Mouse (Mus musculus) neural tube, embryonic 14.5 days (tissue): Measurements from ENCODE around the gene Grm1. TPM values are rescaled to one million over a fixed set of nuclear protein-coding genes. Genes with fewer than 3 reads are reported as not detected.

Experiments used
- ATAC-seq: fragments of 200-750 bp; cut with Nextera tagmentation; 2 replicates; pipeline ENCODE4 v1.8.0; 2017; ENCODE audit warnings: low read depth, mild to moderate bottlenecking, moderate TSS enrichment, moderate library complexity
- H3K27ac ChIP-seq: fragments of 300-500 bp; sonication (generic); 2 replicates; pipeline ENCODE4 v1.5.1; 2014; ENCODE audit warnings: low read depth, mild to moderate bottlenecking, control low read depth, low read length, moderate library complexity, mixed read lengths
- H3K27me3 ChIP-seq: fragments of 300-500 bp; sonication (generic); 2 replicates; pipeline ENCODE4 v1.6.1; 2014; ENCODE audit warnings: low read length; ENCODE audit not compliant: control insufficient read depth, insufficient read depth
- H3K36me3 ChIP-seq: fragments of 300-500 bp; sonication (generic); 2 replicates; pipeline ENCODE4 v1.6.1; 2014; ENCODE audit warnings: low read length, mixed read lengths; ENCODE audit not compliant: control insufficient read depth, insufficient read depth
- H3K4me1 ChIP-seq: fragments of 300-500 bp; sonication (generic); 2 replicates; pipeline ENCODE4 v1.6.1; 2014; ENCODE audit warnings: low read length; ENCODE audit not compliant: control insufficient read depth, insufficient read depth
- H3K4me2 ChIP-seq: fragments of 300-500 bp; sonication (generic); 2 replicates; pipeline ENCODE4 v1.6.1; 2014; ENCODE audit warnings: mild to moderate bottlenecking, low read depth, low read length, control low read depth
- H3K4me3 ChIP-seq: fragments of 300-500 bp; sonication (generic); 2 replicates; pipeline ENCODE4 v1.5.1; 2014; ENCODE audit warnings: low read depth, low read length, control low read depth, mixed read lengths
- H3K9ac ChIP-seq: fragments of 300-500 bp; sonication (generic); replicated peaks from 2 replicates; pipeline ENCODE4 v1.6.1; 2014; ENCODE audit warnings: low read depth, mild to moderate bottlenecking, control low read depth, low read length, mixed read lengths
- H3K9me3 ChIP-seq: fragments of 300-500 bp; sonication (generic); 2 replicates; pipeline ENCODE4 v1.6.1; 2016; ENCODE audit warnings: low read length; ENCODE audit not compliant: control insufficient read depth
- WGBS: fragments of 180-500 bp; shearing (Covaris S2); extraction: QIAGEN DNeasy Blood & Tissue Kit; methylation state at CpG from one replicate; pipeline ENCODE4 v1.1.7; 2014; 5-methylcytosine and 5-hydroxymethylcytosine counted together
- polyA plus RNA-seq: library from polyadenylated mRNA; unstranded; fragments of >200 nt; fragmentation: Nextera tagmentation; extraction: Ambion mirVana; gene quantifications from 2 replicates; pipeline ENCODE4 v1.2.1, GENCODE M21; 2014

The Grm1 gene
- polyA plus RNA-seq, 1 experiment from 2014 or later = 4.5 TPM

DNA sequence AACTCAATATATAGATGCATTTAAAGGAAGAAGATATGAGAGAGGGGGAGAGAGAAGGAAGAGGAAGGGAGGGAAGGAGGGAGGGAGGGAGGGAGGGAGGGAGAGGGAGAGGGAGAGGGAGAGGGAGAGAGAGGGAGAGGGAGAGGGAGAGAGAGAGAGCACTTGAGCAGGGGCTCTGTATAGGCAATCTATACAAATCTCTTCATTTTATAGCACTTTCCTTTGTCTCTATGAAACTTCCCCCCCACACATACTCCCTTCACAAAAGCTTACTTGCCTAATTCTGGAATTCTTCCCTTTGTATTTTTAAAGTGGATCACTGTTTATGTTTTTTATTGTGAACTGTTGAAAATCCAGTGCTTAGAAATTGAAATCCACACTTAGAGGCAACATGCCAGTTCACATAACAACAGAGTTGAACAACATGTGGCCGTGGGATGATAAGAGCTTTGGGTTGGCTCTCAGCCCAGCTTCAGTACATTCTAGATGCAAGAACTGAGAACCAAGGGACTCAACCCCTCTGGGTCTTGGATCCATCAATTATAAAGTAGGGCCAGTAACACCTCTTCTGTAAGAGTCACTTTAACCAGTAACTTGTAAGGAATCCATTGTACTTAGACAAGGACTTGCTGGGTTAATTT lies 345.0 kb downstream of the Grm1 start:
- no peak overlapping the region for H3K27ac ChIP-seq
- no peaks in the 10 kb centered on the region for H3K27me3 ChIP-seq
- H3K36me3 ChIP-seq = no peaks in the 10 kb centered on the region
- no peak for ATAC-seq
- H3K4me2 ChIP-seq = no peak overlapping the region
- H3K9me3 ChIP-seq = no peaks in the 10 kb centered on the region
- H3K4me1 ChIP-seq = no peaks in the 10 kb centered on the region
- H3K9ac ChIP-seq = no peak overlapping the region
- 59% methylated on average over 1 of the region's 1 CpGs for WGBS
- H3K4me3 ChIP-seq = no peak overlapping the region

DNA sequence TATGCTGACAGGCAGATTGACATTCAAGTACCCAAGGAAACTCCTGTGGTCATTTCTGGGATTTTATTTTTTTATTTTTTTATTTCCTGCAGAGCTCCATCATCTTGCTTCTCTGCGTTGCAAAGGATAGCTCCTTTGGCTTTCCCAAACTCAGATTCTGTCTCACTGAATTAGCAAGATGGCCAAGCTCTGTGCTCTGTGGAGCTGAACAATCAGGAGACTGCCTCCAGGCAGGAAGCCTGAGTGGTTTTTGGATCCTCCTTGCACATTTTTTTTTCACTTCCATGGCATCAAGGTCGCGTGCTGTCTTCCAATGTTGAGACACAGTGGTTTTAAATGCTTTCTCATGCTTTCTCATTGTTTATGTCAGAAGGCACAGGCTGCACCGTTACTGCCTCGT lies 347.6 kb downstream of the Grm1 start:
- no peak overlapping the region for H3K4me2 ChIP-seq
- no peaks in the 10 kb centered on the region for H3K9me3 ChIP-seq
- WGBS = 71% methylated on average over 5 of the region's 5 CpGs
- H3K36me3 ChIP-seq = no peaks in the 10 kb centered on the region
- H3K4me3 ChIP-seq = no peak overlapping the region
- no peak overlapping the region for H3K9ac ChIP-seq
- no peak overlapping the region for H3K27ac ChIP-seq
- no peaks in the 10 kb centered on the region for H3K27me3 ChIP-seq
- ATAC-seq = no peak
- no peaks in the 10 kb centered on the region for H3K4me1 ChIP-seq

DNA sequence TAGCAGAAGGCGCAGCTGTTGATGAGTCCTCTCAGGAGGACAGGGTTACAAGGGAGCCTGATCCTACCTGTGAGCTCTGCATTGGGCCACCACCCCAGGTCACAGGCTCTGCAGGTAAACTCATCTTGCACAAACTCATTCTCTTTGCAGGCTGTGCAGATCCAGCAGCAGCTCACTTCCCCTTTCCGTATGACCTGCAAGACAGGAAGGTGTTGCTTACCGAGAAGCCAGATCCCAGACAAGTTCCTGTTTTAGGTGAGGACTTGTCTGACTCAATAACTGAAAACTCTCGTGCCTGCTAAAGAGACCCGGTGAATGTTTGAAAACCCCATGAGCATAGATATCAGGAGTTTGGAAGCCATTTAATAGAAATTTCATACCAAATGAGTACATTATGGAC lies 349.1 kb downstream of the Grm1 start:
- 93% methylated on average over 5 of the region's 5 CpGs for WGBS

DNA sequence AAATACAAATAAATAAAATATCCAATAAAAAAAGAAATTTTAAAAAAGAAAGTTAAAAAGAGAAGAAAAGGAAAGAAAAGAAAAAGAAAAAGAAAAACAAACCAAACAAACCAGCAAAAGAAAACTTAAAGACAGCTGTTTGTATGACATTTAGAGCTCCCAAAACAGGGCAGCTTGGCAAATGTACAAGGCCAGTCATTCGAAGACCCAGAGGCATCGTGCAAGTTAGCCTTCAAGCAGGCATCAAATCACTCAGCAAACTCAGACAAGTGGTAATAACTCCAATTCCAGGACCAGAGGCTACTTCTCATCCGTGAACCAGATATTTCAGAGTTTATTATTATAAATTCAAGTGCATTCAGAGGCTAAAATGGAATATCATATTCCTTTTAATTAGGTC lies 355.7 kb downstream of the Grm1 start:
- Histone ChIP-seq H3K36me3 (no peaks in the 10 kb centered on the region), H3K4me3 (no peak overlapping the region), H3K9ac (no peak overlapping the region), H3K9me3 (no peaks in the 10 kb centered on the region), H3K4me1 (no peaks in the 10 kb centered on the region), H3K27ac (no peak overlapping the region), H3K4me2 (no peak overlapping the region), H3K27me3 (no peaks in the 10 kb centered on the region)
- ATAC-seq = no peak
- WGBS = 90% methylated on average over 3 of the region's 3 CpGs

More for the DNA sequence above, 349.1 kb downstream of the Grm1 start:
- H3K36me3 ChIP-seq = no peaks in the 10 kb centered on the region
- H3K4me2 ChIP-seq = no peak overlapping the region
- H3K27me3 ChIP-seq = no peaks in the 10 kb centered on the region
- H3K4me3 ChIP-seq = no peak overlapping the region
- no peak overlapping the region for H3K9ac ChIP-seq
- H3K4me1 ChIP-seq = no peaks in the 10 kb centered on the region
- no peak for ATAC-seq
- no peaks in the 10 kb centered on the region for H3K9me3 ChIP-seq
- H3K27ac ChIP-seq = no peak overlapping the region

DNA sequence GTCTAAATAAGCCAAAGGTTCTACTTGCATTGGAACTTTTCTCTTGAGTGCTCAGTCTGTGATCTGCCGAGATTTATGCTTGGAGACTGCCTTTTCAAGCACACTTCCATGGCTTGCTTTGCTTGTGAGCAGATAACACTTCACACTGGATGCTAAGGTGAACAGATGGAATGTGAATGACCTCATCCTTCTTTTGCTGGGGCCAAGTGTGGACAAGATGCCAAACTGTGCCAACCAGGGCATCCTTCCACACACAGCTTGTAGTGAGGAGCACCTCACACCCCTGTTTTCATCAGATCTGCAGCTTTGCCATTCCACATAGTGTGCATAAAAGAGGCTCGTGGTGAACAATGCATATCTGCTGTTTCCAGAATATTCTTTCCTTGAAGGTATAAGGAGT lies 371.3 kb downstream of the Grm1 start:
- 81% methylated on average over 2 of the region's 2 CpGs for WGBS
- Histone ChIP-seq H3K9me3 (no peaks in the 10 kb centered on the region), H3K36me3 (no peaks in the 10 kb centered on the region), H3K27me3 (no peaks in the 10 kb centered on the region), H3K4me2 (no peak overlapping the region), H3K27ac (no peak overlapping the region), H3K4me3 (no peak overlapping the region), H3K9ac (no peak overlapping the region), H3K4me1 (no peaks in the 10 kb centered on the region)
- ATAC-seq = no peak

DNA sequence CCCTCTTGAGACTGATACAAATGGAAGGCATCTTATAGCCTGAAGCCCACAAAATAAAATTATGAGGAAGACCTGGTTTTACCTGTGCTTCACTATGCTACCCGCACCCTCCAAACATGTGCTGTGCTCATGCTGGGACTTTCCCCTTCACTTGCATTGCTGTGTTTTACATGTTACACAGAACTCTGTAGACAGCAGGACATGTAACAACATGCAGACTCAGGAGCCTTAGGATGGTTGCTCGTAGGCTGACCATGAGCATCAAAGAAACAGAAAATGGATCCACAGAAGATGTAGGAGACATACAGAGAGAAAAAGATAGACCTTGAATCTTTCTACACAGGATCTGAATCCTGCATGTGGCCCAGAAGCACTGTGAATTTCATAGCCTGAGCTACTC lies 371.8 kb downstream of the Grm1 start:
- Histone ChIP-seq H3K9me3 (no peaks in the 10 kb centered on the region), H3K4me1 (no peaks in the 10 kb centered on the region), H3K9ac (no peak overlapping the region), H3K36me3 (no peaks in the 10 kb centered on the region), H3K27me3 (no peaks in the 10 kb centered on the region), H3K4me3 (no peak overlapping the region), H3K4me2 (no peak overlapping the region), H3K27ac (no peak overlapping the region)
- WGBS = 98% methylated on average over 2 of the region's 2 CpGs
- ATAC-seq = no peak

DNA sequence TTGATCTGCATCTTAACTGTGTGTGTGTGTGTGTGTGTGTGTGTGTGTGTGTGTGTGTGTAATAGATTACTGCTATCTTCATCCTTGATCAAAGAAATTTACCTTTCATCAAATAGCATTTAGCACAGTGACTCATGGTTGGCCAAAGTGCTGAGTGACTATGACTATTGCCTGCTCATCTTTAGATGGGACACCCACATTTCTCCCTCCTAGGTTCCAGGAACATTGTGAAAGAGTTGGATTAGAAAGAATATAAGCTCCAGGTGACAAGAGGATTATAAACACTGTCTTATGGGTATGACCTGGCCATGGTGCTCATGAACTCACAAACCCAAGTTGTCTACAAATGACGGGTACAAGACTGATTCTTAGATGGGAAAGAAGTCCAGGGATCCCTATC lies 374.1 kb downstream of the Grm1 start:
- H3K4me2 ChIP-seq = no peak overlapping the region
- H3K9me3 ChIP-seq = no peaks in the 10 kb centered on the region
- 86% methylated on average over 1 of the region's 1 CpGs for WGBS
- H3K27me3 ChIP-seq = no peaks in the 10 kb centered on the region
- ATAC-seq = no peak
- H3K4me3 ChIP-seq = no peak overlapping the region
- H3K27ac ChIP-seq = no peak overlapping the region
- H3K36me3 ChIP-seq = no peaks in the 10 kb centered on the region
- no peaks in the 10 kb centered on the region for H3K4me1 ChIP-seq
- no peak overlapping the region for H3K9ac ChIP-seq

DNA sequence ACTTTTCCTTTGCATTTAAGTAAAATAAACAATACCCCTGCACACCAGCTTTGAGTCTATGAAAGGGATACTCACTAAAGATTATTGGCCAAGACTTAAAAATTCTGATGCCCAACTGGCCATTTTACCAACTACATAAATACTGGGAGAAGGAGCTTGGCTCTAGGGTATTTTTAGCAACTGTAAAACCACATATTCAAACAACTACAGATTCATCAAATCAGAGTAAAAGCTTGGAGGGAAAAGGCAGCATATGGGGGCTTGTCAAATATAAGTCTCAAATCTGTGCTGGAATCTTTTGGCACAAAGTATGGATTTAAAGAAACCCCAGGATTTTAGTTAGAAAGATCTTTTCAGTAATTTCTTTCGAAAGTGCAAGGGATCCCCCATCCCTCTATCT lies 380.8 kb downstream of the Grm1 start:
- Histone ChIP-seq H3K9me3 (no peaks in the 10 kb centered on the region), H3K27me3 (no peaks in the 10 kb centered on the region), H3K9ac (no peak overlapping the region), H3K4me1 (no peaks in the 10 kb centered on the region), H3K4me2 (no peak overlapping the region), H3K36me3 (no peaks in the 10 kb centered on the region), H3K4me3 (no peak overlapping the region), H3K27ac (no peak overlapping the region)
- ATAC-seq = no peak
- 94% methylated on average over 1 of the region's 1 CpGs for WGBS

DNA sequence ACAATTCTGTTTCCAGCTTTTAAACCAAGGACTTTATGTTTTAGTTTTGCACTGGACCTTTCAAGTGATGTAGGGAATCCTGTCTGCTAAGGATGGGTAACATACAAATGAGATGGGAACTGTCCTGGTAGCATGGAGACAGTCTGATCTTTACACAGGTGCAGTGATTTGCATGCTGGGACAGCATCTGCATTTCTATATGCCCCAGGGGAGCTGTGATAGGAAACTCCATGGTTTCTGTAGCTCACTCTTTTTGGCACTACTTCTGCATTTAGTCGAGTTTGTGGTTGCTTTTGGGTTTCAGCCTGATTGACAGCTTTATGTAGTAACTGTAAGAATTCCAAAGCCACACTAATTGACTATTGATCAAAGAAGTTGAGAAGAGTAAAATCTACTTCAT lies 381.3 kb downstream of the Grm1 start:
- no peak overlapping the region for H3K4me2 ChIP-seq
- H3K27ac ChIP-seq = no peak overlapping the region
- H3K4me1 ChIP-seq = no peaks in the 10 kb centered on the region
- H3K4me3 ChIP-seq = no peak overlapping the region
- no peaks in the 10 kb centered on the region for H3K36me3 ChIP-seq
- ATAC-seq = no peak
- H3K9me3 ChIP-seq = no peaks in the 10 kb centered on the region
- WGBS = 59% methylated on average over 1 of the region's 1 CpGs
- no peaks in the 10 kb centered on the region for H3K27me3 ChIP-seq
- H3K9ac ChIP-seq = no peak overlapping the region
